Mouse (Mus musculus): ENCODE results near the gene Robo1. TPM values are rescaled to one million over a fixed set of nuclear protein-coding genes. Genes with fewer than 3 reads are reported as not detected.

Robo1 gene
- polyA plus RNA-seq, 1 experiment from 2014 or later: 6.3 TPM

DNA sequence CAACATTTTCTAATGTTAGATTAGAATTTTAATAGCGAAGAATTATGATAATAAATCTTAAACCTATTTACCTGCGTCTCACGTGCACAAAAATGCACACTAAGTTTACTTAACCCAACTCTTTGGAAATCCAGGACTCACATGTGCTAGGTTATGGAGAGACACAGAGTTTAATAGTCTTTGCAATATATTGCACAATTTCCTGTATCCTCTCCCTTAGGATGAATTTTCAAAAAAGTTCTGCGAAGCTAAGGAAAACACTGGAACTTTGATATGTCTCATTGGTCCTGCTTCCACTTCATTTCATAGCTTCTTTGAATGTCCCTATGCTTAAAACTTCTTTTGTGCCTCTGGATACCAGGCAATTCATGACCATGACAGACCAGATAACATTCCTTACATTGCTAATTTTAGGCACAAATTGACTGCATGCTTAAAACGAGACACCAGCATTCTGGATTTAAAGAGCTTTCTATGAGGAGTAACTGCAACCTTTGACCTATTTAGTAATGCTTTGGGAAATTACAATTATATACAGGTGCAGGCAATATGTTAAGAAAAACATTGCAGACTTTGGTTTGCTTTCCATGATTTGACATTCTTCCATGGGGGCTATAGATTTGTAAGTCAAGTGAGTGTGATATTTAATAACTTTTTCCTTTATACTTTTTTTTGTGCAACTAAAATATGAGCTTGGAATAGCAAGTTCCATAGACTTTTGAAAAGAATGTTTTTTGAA, 111.4 kb downstream of the Robo1 start:
- Histone ChIP-seq H3K36me3 (ENCODE audit: control insufficient read depth, insufficient read depth, low read length) (no peaks in the 10 kb centered on the region), H3K4me2 (replicated peaks; ENCODE audit: low read depth) (no peak overlapping the region), H3K4me1 (replicated peaks; ENCODE audit: control insufficient read depth, insufficient read depth) (no peaks in the 10 kb centered on the region), H3K4me3 (ENCODE audit: low read depth, low read length) (no peak overlapping the region), H3K27me3 (ENCODE audit: control insufficient read depth, insufficient read depth, low read length) (no peaks in the 10 kb centered on the region), H3K9me3 (ENCODE audit: control insufficient read depth, low read length) (no peaks in the 10 kb centered on the region), H3K9ac (ENCODE audit: low read length) (no peak overlapping the region), H3K27ac (replicated peaks) (no peak overlapping the region)
- no peak for DNase-seq (ENCODE audit: low spot score)
- no peak for ATAC-seq (ENCODE audit: low FRiP score, low TSS enrichment)
- 67% methylated on average over 5 of the region's 5 CpGs for WGBS
- no peak for TF ChIP-seq CTCF (IDR thresholded peaks at IDR 0.05; ENCODE audit: low read depth)
- no peak for TF ChIP-seq EP300 (optimal IDR thresholded peaks at IDR 0.05)

DNA sequence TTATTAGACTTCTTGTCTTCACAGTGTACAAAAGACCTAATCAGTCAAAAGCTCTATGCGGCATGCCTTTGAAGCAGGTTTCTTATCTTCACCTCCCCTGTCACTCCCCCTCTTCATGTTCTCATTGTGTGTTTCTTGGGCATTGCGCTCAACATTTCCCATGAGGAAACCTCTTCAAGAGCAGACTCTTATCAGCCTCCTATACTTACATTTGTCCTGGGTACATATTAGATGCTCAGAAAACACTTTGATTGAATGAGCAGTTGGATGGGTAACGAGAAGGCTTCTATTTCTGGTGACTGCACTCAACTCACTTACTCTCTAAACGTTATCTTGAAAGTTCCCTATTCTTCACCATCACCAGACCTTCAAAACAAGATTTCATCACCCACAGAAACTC, 114.3 kb downstream of the Robo1 start:
- 49% methylated on average over 4 of the region's 4 CpGs for WGBS
- no peak for TF ChIP-seq EP300 (optimal IDR thresholded peaks at IDR 0.05)
- TF ChIP-seq CTCF (IDR thresholded peaks at IDR 0.05; ENCODE audit: low read depth): no peak
- H3K4me1 ChIP-seq (replicated peaks; ENCODE audit: control insufficient read depth, insufficient read depth): no peaks in the 10 kb centered on the region
- ATAC-seq (ENCODE audit: low FRiP score, low TSS enrichment) (no peak), DNase-seq (ENCODE audit: low spot score) (no peak)
- no peak overlapping the region for H3K27ac ChIP-seq (replicated peaks)
- no peak overlapping the region for H3K4me2 ChIP-seq (replicated peaks; ENCODE audit: low read depth)
- no peak overlapping the region for H3K9ac ChIP-seq (ENCODE audit: low read length)
- H3K36me3 ChIP-seq (ENCODE audit: control insufficient read depth, insufficient read depth, low read length): no peaks in the 10 kb centered on the region
- H3K27me3 ChIP-seq (ENCODE audit: control insufficient read depth, insufficient read depth, low read length): no peaks in the 10 kb centered on the region
- H3K4me3 ChIP-seq (ENCODE audit: low read depth, low read length): no peak overlapping the region
- H3K9me3 ChIP-seq (ENCODE audit: control insufficient read depth, low read length): no peaks in the 10 kb centered on the region

DNA sequence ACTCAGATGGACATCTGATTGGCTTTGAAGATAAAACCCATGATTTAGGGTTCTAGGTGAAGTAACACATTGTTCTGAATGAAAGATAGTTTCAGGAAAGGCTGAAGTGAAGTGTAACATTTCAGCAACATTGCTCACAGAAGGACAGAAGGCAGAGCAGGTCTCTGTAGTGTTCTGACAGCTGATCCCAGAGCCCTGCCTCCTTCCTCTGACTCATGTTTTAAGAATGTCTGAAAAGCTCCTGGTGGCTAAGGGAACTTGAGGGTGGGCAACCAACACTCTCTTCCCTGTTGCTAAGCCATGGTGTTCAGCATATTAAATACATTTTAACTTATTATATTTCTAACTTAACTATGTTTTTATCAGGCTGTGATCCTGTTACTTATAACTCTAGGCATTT, 126.3 kb downstream of the Robo1 start:
- H3K9me3 ChIP-seq (ENCODE audit: control insufficient read depth, low read length): no peaks in the 10 kb centered on the region
- DNase-seq (ENCODE audit: low spot score): no peak
- no peak overlapping the region for H3K4me2 ChIP-seq (replicated peaks; ENCODE audit: low read depth)
- no peaks in the 10 kb centered on the region for H3K36me3 ChIP-seq (ENCODE audit: control insufficient read depth, insufficient read depth, low read length)
- no peaks in the 10 kb centered on the region for H3K27me3 ChIP-seq (ENCODE audit: control insufficient read depth, insufficient read depth, low read length)
- H3K27ac ChIP-seq (replicated peaks): no peak overlapping the region
- H3K4me3 ChIP-seq (ENCODE audit: low read depth, low read length): no peak overlapping the region
- no peak for ATAC-seq (ENCODE audit: low FRiP score, low TSS enrichment)
- TF ChIP-seq CTCF (IDR thresholded peaks at IDR 0.05; ENCODE audit: low read depth) (no peak), EP300 (optimal IDR thresholded peaks at IDR 0.05) (no peak)
- no peaks in the 10 kb centered on the region for H3K4me1 ChIP-seq (replicated peaks; ENCODE audit: control insufficient read depth, insufficient read depth)
- no peak overlapping the region for H3K9ac ChIP-seq (ENCODE audit: low read length)

DNA sequence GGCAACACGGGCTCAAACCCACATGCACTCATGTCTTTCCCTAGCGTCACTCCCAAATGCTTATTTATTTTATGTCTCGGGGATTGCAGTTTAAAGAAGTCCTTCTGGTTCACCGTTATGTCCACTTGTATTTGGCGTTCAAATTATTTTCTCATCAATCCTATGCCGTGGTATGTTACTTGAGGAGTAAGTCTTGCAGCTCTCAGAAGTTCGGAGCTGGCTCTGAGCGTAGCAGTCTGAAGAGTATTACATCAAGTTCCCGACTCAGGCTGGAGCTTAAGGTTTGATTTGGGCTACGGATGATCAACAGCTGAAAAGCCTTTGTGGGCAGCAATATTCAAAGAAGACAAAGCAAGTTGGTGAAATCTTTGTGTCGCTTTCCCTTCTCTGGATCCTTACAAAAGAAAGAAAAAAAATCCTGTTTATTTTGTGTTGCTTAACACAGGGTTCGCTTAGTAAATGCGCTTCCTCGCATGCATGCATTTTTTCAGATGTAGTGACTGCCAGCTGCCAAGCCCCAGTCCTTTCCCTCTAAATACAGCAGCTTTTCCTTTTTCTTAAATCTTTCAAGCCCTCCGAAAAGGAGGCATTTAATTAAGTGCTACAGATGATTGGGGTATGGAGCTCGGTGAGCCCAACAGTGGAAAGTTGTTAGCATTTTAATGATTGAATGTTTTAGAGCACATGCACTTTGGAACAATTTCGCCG, 136.5 kb downstream of the Robo1 start:
- Histone ChIP-seq H3K4me1 (replicated peaks; ENCODE audit: control insufficient read depth, insufficient read depth) (no peaks in the 10 kb centered on the region), H3K4me2 (replicated peaks; ENCODE audit: low read depth) (peak overlapping the region; percentile 27), H3K9ac (ENCODE audit: low read length) (no peak overlapping the region), H3K27me3 (ENCODE audit: control insufficient read depth, insufficient read depth, low read length) (no peaks in the 10 kb centered on the region), H3K27ac (replicated peaks) (no peak overlapping the region), H3K9me3 (ENCODE audit: control insufficient read depth, low read length) (no peaks in the 10 kb centered on the region), H3K4me3 (ENCODE audit: low read depth, low read length) (peak overlapping the region; percentile 12; the same call in 1 of the 2 replicates), H3K36me3 (ENCODE audit: control insufficient read depth, insufficient read depth, low read length) (no peaks in the 10 kb centered on the region)
- TF ChIP-seq EP300 (optimal IDR thresholded peaks at IDR 0.05): no peak
- no peak for TF ChIP-seq CTCF (IDR thresholded peaks at IDR 0.05; ENCODE audit: low read depth)
- 45% methylated on average over 18 of the region's 18 CpGs for WGBS
- DNase-seq (ENCODE audit: low spot score) (no peak), ATAC-seq (ENCODE audit: low FRiP score, low TSS enrichment) (no peak)

DNA sequence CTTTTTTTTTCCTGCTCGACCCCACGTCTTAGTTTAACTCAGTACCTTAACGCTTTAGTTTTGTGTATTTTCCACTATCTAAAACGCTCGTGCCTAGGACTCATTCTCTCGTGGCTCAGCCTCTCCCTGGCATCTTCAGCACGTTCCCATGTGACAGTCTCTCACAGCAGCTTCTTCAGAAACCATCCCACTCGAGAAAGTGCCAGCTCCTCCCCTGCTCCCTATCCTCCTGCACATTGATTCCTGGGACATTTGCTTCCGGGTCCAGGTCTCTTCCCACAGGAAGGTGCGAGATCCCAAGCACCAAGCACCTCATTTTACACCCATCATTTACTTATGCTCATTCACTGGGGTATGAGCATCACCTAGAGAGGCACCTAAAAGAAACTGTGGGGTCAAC, 150.0 kb downstream of the Robo1 start:
- no peak overlapping the region for H3K27ac ChIP-seq (replicated peaks)
- no peak overlapping the region for H3K4me3 ChIP-seq (ENCODE audit: low read depth, low read length)
- ATAC-seq (ENCODE audit: low FRiP score, low TSS enrichment) (no peak), DNase-seq (ENCODE audit: low spot score) (no peak)
- no peak overlapping the region for H3K4me2 ChIP-seq (replicated peaks; ENCODE audit: low read depth)
- WGBS: 54% methylated on average over 10 of the region's 10 CpGs
- H3K9ac ChIP-seq (ENCODE audit: low read length): no peak overlapping the region
- TF ChIP-seq EP300 (optimal IDR thresholded peaks at IDR 0.05) (no peak), CTCF (IDR thresholded peaks at IDR 0.05; ENCODE audit: low read depth) (no peak)
- no peaks in the 10 kb centered on the region for H3K27me3 ChIP-seq (ENCODE audit: control insufficient read depth, insufficient read depth, low read length)
- no peaks in the 10 kb centered on the region for H3K4me1 ChIP-seq (replicated peaks; ENCODE audit: control insufficient read depth, insufficient read depth)
- no peaks in the 10 kb centered on the region for H3K9me3 ChIP-seq (ENCODE audit: control insufficient read depth, low read length)
- H3K36me3 ChIP-seq (ENCODE audit: control insufficient read depth, insufficient read depth, low read length): no peaks in the 10 kb centered on the region

DNA sequence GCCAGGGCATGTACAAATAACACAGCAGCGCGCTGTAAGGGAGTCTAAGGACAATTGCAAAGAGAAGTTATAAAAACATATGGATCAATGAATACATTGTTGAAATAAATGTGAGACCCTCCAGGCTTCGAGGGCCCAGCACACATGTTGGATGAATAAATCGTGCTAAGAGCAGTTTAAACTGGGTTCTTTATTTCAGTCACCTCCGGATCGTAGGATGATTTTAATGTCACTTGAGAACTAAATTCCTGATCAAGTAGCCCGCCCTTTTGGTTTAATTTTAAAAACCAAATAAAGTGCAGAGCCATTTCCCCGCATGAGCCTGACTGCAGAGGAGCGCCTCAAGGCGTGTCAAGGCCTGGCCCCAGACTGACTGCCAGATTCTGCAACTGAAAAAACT, 150.5 kb downstream of the Robo1 start:
- Histone ChIP-seq H3K27ac (replicated peaks) (no peak overlapping the region), H3K9ac (ENCODE audit: low read length) (no peak overlapping the region), H3K4me2 (replicated peaks; ENCODE audit: low read depth) (no peak overlapping the region), H3K36me3 (ENCODE audit: control insufficient read depth, insufficient read depth, low read length) (no peaks in the 10 kb centered on the region), H3K4me1 (replicated peaks; ENCODE audit: control insufficient read depth, insufficient read depth) (no peaks in the 10 kb centered on the region), H3K4me3 (ENCODE audit: low read depth, low read length) (no peak overlapping the region), H3K9me3 (ENCODE audit: control insufficient read depth, low read length) (no peaks in the 10 kb centered on the region), H3K27me3 (ENCODE audit: control insufficient read depth, insufficient read depth, low read length) (no peaks in the 10 kb centered on the region)
- DNase-seq (ENCODE audit: low spot score): no peak
- WGBS: 49% methylated on average over 10 of the region's 10 CpGs
- ATAC-seq (ENCODE audit: low FRiP score, low TSS enrichment): no peak
- TF ChIP-seq EP300 (optimal IDR thresholded peaks at IDR 0.05) (no peak), CTCF (IDR thresholded peaks at IDR 0.05; ENCODE audit: low read depth) (no peak)
